Mouse (Mus musculus) brain, embryonic 14.5 days (tissue): Measurements from ENCODE around the gene Lce1b.
"Not testable (repeated sequence)": the region's sequence is repeated elsewhere in the genome, so short reads cannot be mapped to it uniquely, and the experiment has no call there.

Experiments
- CTCF ChIP-seq: fragments of 200-500 bp; IDR thresholded peaks from 2 replicates; pipeline ENCODE4 v1.5.1; 2012; ENCODE audit warnings: inconsistent platforms, mild to moderate bottlenecking, moderate library complexity, borderline replicate concordance; ENCODE audit not compliant: insufficient read depth, insufficient read length; ENCODE audit errors: extremely low read depth
- POLR2A ChIP-seq: fragments of 200-500 bp; IDR thresholded peaks from 2 replicates; pipeline ENCODE4 v1.6.1; 2012; ENCODE audit warnings: mild to moderate bottlenecking, inconsistent platforms, borderline replicate concordance; ENCODE audit not compliant: poor library complexity, insufficient read depth, insufficient read length, severe bottlenecking; ENCODE audit errors: extremely low read depth

DNA sequence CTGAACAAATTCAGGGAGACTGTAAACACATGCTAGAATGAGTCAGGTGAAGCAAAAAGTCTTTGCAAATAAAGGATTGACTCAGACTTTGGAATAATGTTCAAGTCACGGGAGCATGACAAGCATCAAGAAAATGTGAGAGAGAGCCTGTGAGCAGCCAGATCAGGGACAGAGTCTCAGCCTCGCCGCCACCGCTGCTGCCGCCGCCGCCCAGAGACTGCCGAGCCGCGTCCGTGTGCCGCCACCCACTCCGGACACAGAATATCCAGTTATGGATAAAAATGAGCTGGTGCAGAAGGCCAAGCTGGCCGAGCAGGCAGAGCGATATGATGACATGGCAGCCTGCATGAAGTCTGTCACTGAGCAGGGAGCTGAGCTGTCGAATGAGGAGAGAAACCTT lies 32.4 kb upstream of the Lce1b start:
- not testable (repeated sequence) for TF ChIP-seq CTCF, POLR2A
